Mouse (Mus musculus) midbrain, embryonic 12.5 days (tissue): ENCODE data around the gene Ppil1. TPM values are rescaled to one million over a fixed set of nuclear protein-coding genes. Genes with fewer than 3 reads are reported as not detected.

Experiments
- ATAC-seq: fragments of 200-750 bp; cut with Nextera tagmentation; 2 replicates; pipeline ENCODE4 v1.8.0; 2017; ENCODE audit warnings: low read depth, moderate TSS enrichment, moderate library complexity; ENCODE audit not compliant: low FRiP score
- H3K27ac ChIP-seq: fragments of 300-500 bp; sonication (generic); replicated peaks from 2 replicates; pipeline ENCODE4 v1.5.1; 2016; ENCODE audit warnings: mild to moderate bottlenecking
- H3K27me3 ChIP-seq: fragments of 300-500 bp; sonication (generic); 2 replicates; pipeline ENCODE4 v1.6.1; 2016; ENCODE audit warnings: mild to moderate bottlenecking
- H3K36me3 ChIP-seq: fragments of 300-500 bp; sonication (generic); 2 replicates; pipeline ENCODE4 v1.6.1; 2016
- H3K4me1 ChIP-seq: fragments of 300-500 bp; sonication (generic); 2 replicates; pipeline ENCODE4 v1.6.1; 2016
- H3K4me2 ChIP-seq: fragments of 300-500 bp; sonication (generic); replicated peaks from 2 replicates; pipeline ENCODE4 v1.6.1; 2016; ENCODE audit warnings: mild to moderate bottlenecking, moderate library complexity
- H3K4me3 ChIP-seq: fragments of 300-500 bp; sonication (generic); 2 replicates; pipeline ENCODE4 v1.5.1; 2016; ENCODE audit warnings: mild to moderate bottlenecking
- H3K9ac ChIP-seq: fragments of 300-500 bp; sonication (generic); replicated peaks from 2 replicates; pipeline ENCODE4 v1.6.1; 2016; ENCODE audit warnings: mild to moderate bottlenecking, moderate library complexity
- H3K9me3 ChIP-seq: fragments of 300-500 bp; sonication (generic); 2 replicates; pipeline ENCODE4 v1.6.1; 2016; ENCODE audit warnings: mild to moderate bottlenecking
- WGBS: fragments of 180-500 bp; shearing (Covaris S2); methylation state at CpG from one replicate; pipeline ENCODE4 v1.1.7; 2016; 5-methylcytosine and 5-hydroxymethylcytosine counted together
- polyA plus RNA-seq: library from polyadenylated mRNA; unstranded; fragments of >200 nt; fragmentation: Nextera tagmentation; extraction: Ambion mirVana; gene quantifications from 2 replicates; pipeline ENCODE4 v1.2.1, GENCODE M21; 2016

The Ppil1 gene
- 124 and 129 TPM in 2 replicates for polyA plus RNA-seq

- Histone ChIP-seq H3K36me3 (peaks cover 19% of the 10 kb centered on the region), H3K9ac (peak within 1 kb of the TSS; percentile 76), H3K4me3 (peak within 1 kb of the TSS; percentile 89), H3K9me3 (no peaks in the 10 kb centered on the region), H3K4me2 (peak within 1 kb of the TSS; percentile 76), H3K27me3 (no peaks in the 10 kb centered on the region), H3K4me1 (peaks cover 37% of the 10 kb centered on the region), H3K27ac (peak within 1 kb of the TSS; percentile 97)
- peak; percentile 66 for ATAC-seq
- 8% methylated on average over 38 of the region's 38 CpGs for WGBS
Observed at GRCm38 (mm10) chr17:29263840-29264633, at the start of gene Ppil1. TSS of gene Ppil1 (minus strand) at chr17:29264186.

- no peak overlapping the region for H3K9ac ChIP-seq
- no peak overlapping the region for H3K4me2 ChIP-seq
- no peaks in the 10 kb centered on the region for H3K9me3 ChIP-seq
- no peaks in the 10 kb centered on the region for H3K36me3 ChIP-seq
- no peak overlapping the region for H3K4me3 ChIP-seq
- H3K27me3 ChIP-seq = no peaks in the 10 kb centered on the region
- no peak for ATAC-seq
- H3K4me1 ChIP-seq = 0 out of 2 replicates have a peak, but pooled peaks cover 3% of the 10 kb centered on the region
- no peak overlapping the region for H3K27ac ChIP-seq
Observed at GRCm38 (mm10) chr17:29313300-29313699, 49.3 kb upstream of the Ppil1 start.

- ATAC-seq = no peak
- H3K4me3 ChIP-seq = no peak overlapping the region
- H3K4me2 ChIP-seq = no peak overlapping the region
- H3K4me1 ChIP-seq = 0 out of 2 replicates have a peak, but pooled peaks cover 3% of the 10 kb centered on the region
- WGBS = 96% methylated on average over 2 of the region's 2 CpGs
- H3K27me3 ChIP-seq = no peaks in the 10 kb centered on the region
- H3K9me3 ChIP-seq = no peaks in the 10 kb centered on the region
- no peak overlapping the region for H3K27ac ChIP-seq
- H3K36me3 ChIP-seq = no peaks in the 10 kb centered on the region
- H3K9ac ChIP-seq = no peak overlapping the region
Observed at GRCm38 (mm10) chr17:29312082-29312481, 48.1 kb upstream of the Ppil1 start.

- Histone ChIP-seq H3K4me2 (no peak overlapping the region), H3K4me3 (no peak overlapping the region), H3K4me1 (0 out of 2 replicates have a peak, but pooled peaks cover 3% of the 10 kb centered on the region), H3K27me3 (no peaks in the 10 kb centered on the region), H3K36me3 (no peaks in the 10 kb centered on the region), H3K27ac (no peak overlapping the region), H3K9ac (no peak overlapping the region), H3K9me3 (no peaks in the 10 kb centered on the region)
- no peak for ATAC-seq
- WGBS = 92% methylated on average over 8 of the region's 8 CpGs
Observed at GRCm38 (mm10) chr17:29311602-29312001, 47.6 kb upstream of the Ppil1 start.

GRCm38 (mm10) chr17:29310056-29310623 lies 46.2 kb upstream of the Ppil1 start:
- H3K36me3 ChIP-seq = no peaks in the 10 kb centered on the region
- no peak for ATAC-seq
- peaks cover 10% of the 10 kb centered on the region; the same call in 1 of the 2 replicates for H3K27me3 ChIP-seq
- no peak overlapping the region for H3K27ac ChIP-seq
- H3K4me2 ChIP-seq = no peak overlapping the region
- H3K9ac ChIP-seq = no peak overlapping the region
- no peaks in the 10 kb centered on the region for H3K9me3 ChIP-seq
- peaks cover 10% of the 10 kb centered on the region for H3K4me1 ChIP-seq
- WGBS = 86% methylated on average over 21 of the region's 21 CpGs
- no peak overlapping the region for H3K4me3 ChIP-seq

GRCm38 (mm10) chr17:29305871-29306270 lies 41.9 kb upstream of the Ppil1 start:
- no peak overlapping the region for H3K9ac ChIP-seq
- no peak for ATAC-seq
- peaks cover 16% of the 10 kb centered on the region for H3K36me3 ChIP-seq
- no peak overlapping the region for H3K4me2 ChIP-seq
- peaks cover 16% of the 10 kb centered on the region for H3K4me1 ChIP-seq
- H3K9me3 ChIP-seq = no peaks in the 10 kb centered on the region
- 67% methylated on average over 7 of the region's 7 CpGs for WGBS
- peaks cover 10% of the 10 kb centered on the region; the same call in 1 of the 2 replicates for H3K27me3 ChIP-seq
- H3K27ac ChIP-seq = no peak overlapping the region
- H3K4me3 ChIP-seq = no peak overlapping the region

GRCm38 (mm10) chr17:29305058-29305806 lies 41.2 kb upstream of the Ppil1 start:
- Histone ChIP-seq H3K27me3 (peaks cover 10% of the 10 kb centered on the region; the same call in 1 of the 2 replicates), H3K4me1 (peaks cover 16% of the 10 kb centered on the region), H3K9me3 (no peaks in the 10 kb centered on the region), H3K9ac (no peak overlapping the region), H3K4me3 (no peak overlapping the region), H3K36me3 (peaks cover 22% of the 10 kb centered on the region), H3K27ac (no peak overlapping the region), H3K4me2 (no peak overlapping the region)
- 29% methylated on average over 15 of the region's 15 CpGs for WGBS
- no peak for ATAC-seq

GRCm38 (mm10) chr17:29304376-29305057 lies 40.5 kb upstream of the Ppil1 start:
- ATAC-seq = no peak
- no peak overlapping the region for H3K4me3 ChIP-seq
- peaks cover 16% of the 10 kb centered on the region for H3K4me1 ChIP-seq
- peaks cover 10% of the 10 kb centered on the region; the same call in 1 of the 2 replicates for H3K27me3 ChIP-seq
- WGBS = 74% methylated on average over 13 of the region's 13 CpGs
- H3K4me2 ChIP-seq = no peak overlapping the region
- H3K9ac ChIP-seq = no peak overlapping the region
- no peaks in the 10 kb centered on the region for H3K9me3 ChIP-seq
- no peak overlapping the region for H3K27ac ChIP-seq
- H3K36me3 ChIP-seq = peaks cover 29% of the 10 kb centered on the region

GRCm38 (mm10) chr17:29303856-29304255 lies 39.9 kb upstream of the Ppil1 start:
- no peak overlapping the region for H3K27ac ChIP-seq
- ATAC-seq = no peak
- no peaks in the 10 kb centered on the region for H3K9me3 ChIP-seq
- H3K4me3 ChIP-seq = no peak overlapping the region
- H3K4me1 ChIP-seq = peaks cover 13% of the 10 kb centered on the region
- H3K36me3 ChIP-seq = peaks cover 36% of the 10 kb centered on the region
- H3K4me2 ChIP-seq = no peak overlapping the region
- WGBS = 66% methylated on average over 3 of the region's 3 CpGs
- H3K9ac ChIP-seq = no peak overlapping the region
- peaks cover 10% of the 10 kb centered on the region; the same call in 1 of the 2 replicates for H3K27me3 ChIP-seq

- Histone ChIP-seq H3K27me3 (peaks cover 10% of the 10 kb centered on the region; the same call in 1 of the 2 replicates), H3K4me2 (no peak overlapping the region), H3K4me3 (no peak overlapping the region), H3K36me3 (peaks cover 42% of the 10 kb centered on the region), H3K4me1 (peaks cover 13% of the 10 kb centered on the region), H3K9ac (no peak overlapping the region), H3K9me3 (no peaks in the 10 kb centered on the region), H3K27ac (no peak overlapping the region)
- no peak for ATAC-seq
- WGBS = 57% methylated on average over 3 of the region's 3 CpGs
Observed at GRCm38 (mm10) chr17:29303087-29303486, 39.1 kb upstream of the Ppil1 start.

GRCm38 (mm10) chr17:29302149-29302548 lies 38.2 kb upstream of the Ppil1 start:
- 78% methylated on average over 5 of the region's 5 CpGs for WGBS
- Histone ChIP-seq H3K4me2 (no peak overlapping the region), H3K36me3 (peaks cover 47% of the 10 kb centered on the region)

More at GRCm38 (mm10) chr17:29302149-29302548, 38.2 kb upstream of the Ppil1 start:
- Histone ChIP-seq H3K27ac (no peak overlapping the region), H3K27me3 (peaks cover 10% of the 10 kb centered on the region; the same call in 1 of the 2 replicates), H3K9ac (no peak overlapping the region), H3K9me3 (no peaks in the 10 kb centered on the region), H3K4me3 (no peak overlapping the region), H3K4me1 (peaks cover 13% of the 10 kb centered on the region)
- ATAC-seq = no peak
